Mouse (Mus musculus) ES-Bruce4 (cell line): ENCODE data around the gene Lgi1. TPM values are rescaled to one million over a fixed set of nuclear protein-coding genes. Genes with fewer than 3 reads are reported as not detected.

Source experiments
- H3K27ac ChIP-seq: 2 replicates; pipeline ENCODE4 v1.5.1; 2012; ENCODE audit warnings: low read length, inconsistent platforms; ENCODE audit not compliant: insufficient read depth
- H3K27me3 ChIP-seq: 2 replicates; pipeline ENCODE4 v1.6.1; 2012; ENCODE audit warnings: mild to moderate bottlenecking, low read length, inconsistent platforms; ENCODE audit not compliant: control insufficient read depth, poor library complexity, insufficient read depth, severe bottlenecking
- H3K36me3 ChIP-seq: 2 replicates; pipeline ENCODE4 v1.6.1; 2012; ENCODE audit warnings: inconsistent platforms, mild to moderate bottlenecking, low read length, moderate library complexity; ENCODE audit not compliant: control insufficient read depth, poor library complexity, insufficient read depth, severe bottlenecking
- H3K4me1 ChIP-seq: one replicate; pipeline ENCODE4 v1.8.1; 2011; ENCODE audit warnings: low read length; ENCODE audit not compliant: control insufficient read depth, insufficient read depth
- H3K4me3 ChIP-seq: 2 replicates; pipeline ENCODE4 v1.5.1; 2011; ENCODE audit warnings: low read depth, mild to moderate bottlenecking, low read length
- H3K9ac ChIP-seq: 2 replicates; pipeline ENCODE4 v1.6.1; 2012; ENCODE audit warnings: low read depth, mild to moderate bottlenecking, inconsistent platforms; ENCODE audit not compliant: poor library complexity, severe bottlenecking
- H3K9me3 ChIP-seq: replicated peaks from 2 replicates; pipeline ENCODE4 v1.6.1; 2012; ENCODE audit warnings: mild to moderate bottlenecking, low read length, inconsistent platforms; ENCODE audit not compliant: control insufficient read depth, poor library complexity, insufficient read depth, severe bottlenecking
- CTCF ChIP-seq: IDR thresholded peaks from one replicate; pipeline ENCODE4 v1.8.1; 2011; ENCODE audit warnings: low read depth, low read length
- EP300 ChIP-seq: IDR thresholded peaks from 2 replicates; pipeline ENCODE4 v1.6.1; 2011; ENCODE audit warnings: low read depth, low read length; ENCODE audit not compliant: insufficient read depth
- POLR2A ChIP-seq: IDR thresholded peaks from one replicate; pipeline ENCODE4 v1.8.1; 2011; ENCODE audit warnings: low read length; ENCODE audit not compliant: insufficient read depth
- polyA plus RNA-seq: library from polyadenylated mRNA; stranded (reverse); fragments of >200 nt; gene quantifications from 2 replicates; pipeline ENCODE4 v1.2.4, GENCODE M21; 2011; ENCODE audit warnings: low read depth; ENCODE audit not compliant: missing spikeins, insufficient read depth, insufficient read length

The Lgi1 gene
- polyA plus RNA-seq, 1 experiment = 32.6 TPM

- Histone ChIP-seq H3K9me3 (no peaks in the 10 kb centered on the region), H3K36me3 (no peaks in the 10 kb centered on the region), H3K4me1 (no peaks in the 10 kb centered on the region), H3K27ac (no peak overlapping the region), H3K4me3 (no peak overlapping the region), H3K27me3 (no peaks in the 10 kb centered on the region), H3K9ac (no peak overlapping the region)
- TF ChIP-seq POLR2A (no peak), EP300 (no peak), CTCF (no peak)
Measured at GRCm38 (mm10) chr19:38282407-38282806, 18.1 kb downstream of the Lgi1 start.

- H3K4me3 ChIP-seq = no peak overlapping the region
- no peak overlapping the region for H3K27ac ChIP-seq
- H3K9me3 ChIP-seq = no peaks in the 10 kb centered on the region
- H3K4me1 ChIP-seq = no peaks in the 10 kb centered on the region
- no peak for TF ChIP-seq EP300
- TF ChIP-seq CTCF = no peak
- TF ChIP-seq POLR2A = no peak
- H3K9ac ChIP-seq = no peak overlapping the region
- H3K36me3 ChIP-seq = no peaks in the 10 kb centered on the region
- no peaks in the 10 kb centered on the region for H3K27me3 ChIP-seq
Measured at GRCm38 (mm10) chr19:38288556-38288955, 24.2 kb downstream of the Lgi1 start.

GRCm38 (mm10) chr19:38291432-38291831 is 27.1 kb downstream of the Lgi1 start:
- no peaks in the 10 kb centered on the region for H3K9me3 ChIP-seq
- H3K27ac ChIP-seq = no peak overlapping the region
- H3K27me3 ChIP-seq = no peaks in the 10 kb centered on the region
- no peak overlapping the region for H3K9ac ChIP-seq
- H3K4me3 ChIP-seq = no peak overlapping the region
- H3K36me3 ChIP-seq = no peaks in the 10 kb centered on the region
- no peaks in the 10 kb centered on the region for H3K4me1 ChIP-seq
- no peak for TF ChIP-seq EP300
- TF ChIP-seq POLR2A = no peak
- TF ChIP-seq CTCF = no peak

GRCm38 (mm10) chr19:38298018-38298626 is 33.8 kb downstream of the Lgi1 start:
- no peak for TF ChIP-seq CTCF
- no peak for TF ChIP-seq POLR2A
- TF ChIP-seq EP300 = no peak
- Histone ChIP-seq H3K9me3 (no peaks in the 10 kb centered on the region), H3K27ac (no peak overlapping the region), H3K27me3 (no peaks in the 10 kb centered on the region), H3K4me1 (no peaks in the 10 kb centered on the region), H3K36me3 (no peaks in the 10 kb centered on the region), H3K4me3 (no peak overlapping the region), H3K9ac (no peak overlapping the region)

GRCm38 (mm10) chr19:38308116-38308515 is 43.8 kb downstream of the Lgi1 start:
- Histone ChIP-seq H3K4me3 (no peak overlapping the region), H3K9me3 (no peaks in the 10 kb centered on the region), H3K9ac (no peak overlapping the region), H3K27me3 (no peaks in the 10 kb centered on the region), H3K4me1 (peaks cover 2% of the 10 kb centered on the region), H3K36me3 (no peaks in the 10 kb centered on the region), H3K27ac (no peak overlapping the region)
- TF ChIP-seq CTCF = no peak
- no peak for TF ChIP-seq EP300
- TF ChIP-seq POLR2A = no peak

GRCm38 (mm10) chr19:38315099-38315498 is 50.8 kb downstream of the Lgi1 start:
- no peaks in the 10 kb centered on the region for H3K27me3 ChIP-seq
- H3K9me3 ChIP-seq = peaks cover 8% of the 10 kb centered on the region
- TF ChIP-seq POLR2A (no peak), EP300 (no peak), CTCF (no peak)
- H3K9ac ChIP-seq = no peak overlapping the region
- no peak overlapping the region for H3K4me3 ChIP-seq
- H3K4me1 ChIP-seq = no peaks in the 10 kb centered on the region
- no peak overlapping the region for H3K27ac ChIP-seq
- no peaks in the 10 kb centered on the region for H3K36me3 ChIP-seq
